Mouse (Mus musculus) cerebellum, adult 2 months (tissue): ENCODE results near the gene Mgarp.

Experiments used
- CTCF ChIP-seq: fragments of 200-500 bp; IDR thresholded peaks from 2 replicates; pipeline ENCODE4 v1.5.1; 2011; ENCODE audit warnings: low read depth, mild to moderate bottlenecking, control low read depth, low read length, moderate library complexity, borderline replicate concordance; ENCODE audit not compliant: insufficient read depth
- POLR2A ChIP-seq: fragments of 200-500 bp; IDR thresholded peaks from 2 replicates; pipeline ENCODE4 v1.6.1; 2011; ENCODE audit warnings: low read length, control low read depth, borderline replicate concordance; ENCODE audit not compliant: insufficient read depth

DNA sequence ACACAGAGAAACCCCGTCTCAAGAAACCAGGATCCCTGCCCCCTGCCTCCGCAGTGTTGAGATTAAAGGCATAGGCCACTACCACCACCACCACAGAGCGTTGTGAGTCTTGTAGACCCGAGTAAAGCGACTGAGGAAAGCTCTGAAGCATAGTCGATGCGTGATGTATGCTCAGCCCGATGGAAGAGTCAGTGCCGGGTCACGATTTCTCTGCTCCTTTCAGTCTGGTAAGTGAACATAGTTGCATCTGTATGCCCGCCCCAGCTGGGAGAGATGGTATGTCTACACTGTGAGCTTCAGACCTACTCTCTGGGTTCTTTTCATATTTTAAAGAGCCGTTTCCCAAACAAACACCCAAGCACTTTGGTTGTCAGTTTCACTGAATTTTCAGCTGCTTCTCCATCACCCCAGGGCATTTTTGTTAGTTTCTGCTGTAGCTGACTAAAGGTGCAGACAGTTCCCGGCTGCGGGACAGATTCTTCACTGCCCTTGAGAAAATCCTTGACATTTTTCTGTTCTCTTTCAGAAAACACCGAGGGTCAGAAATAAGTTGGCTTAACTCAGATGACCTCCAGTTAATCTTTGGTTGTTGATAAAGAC, 1.3 kb upstream of the Mgarp start:
- TF ChIP-seq CTCF (no peak), POLR2A (no peak)
